Mouse (Mus musculus) embryonic facial prominence, embryonic 15.5 days (tissue): ENCODE data around the gene Trp53. TPM values are rescaled to one million over a fixed set of nuclear protein-coding genes. Genes with fewer than 3 reads are reported as not detected.
"Not testable (repeated sequence)": the region's sequence is repeated elsewhere in the genome, so short reads cannot be mapped to it uniquely, and the experiment has no call there.

Source experiments
- ATAC-seq: fragments of 200-750 bp; cut with Nextera tagmentation; 2 replicates; pipeline ENCODE4 v1.8.0; 2017; ENCODE audit warnings: low read depth, moderate TSS enrichment; ENCODE audit not compliant: insufficient number of reproducible peaks, low FRiP score, low TSS enrichment
- H3K27ac ChIP-seq: fragments of 300-500 bp; sonication (generic); replicated peaks from 2 replicates; pipeline ENCODE4 v1.5.1; 2015; ENCODE audit warnings: mild to moderate bottlenecking, inconsistent platforms
- H3K27me3 ChIP-seq: fragments of 300-500 bp; sonication (generic); 2 replicates; pipeline ENCODE4 v1.6.1; 2015; ENCODE audit warnings: inconsistent platforms
- H3K36me3 ChIP-seq: fragments of 300-500 bp; sonication (generic); 2 replicates; pipeline ENCODE4 v1.6.1; 2015; ENCODE audit warnings: mild to moderate bottlenecking, inconsistent platforms
- H3K4me1 ChIP-seq: fragments of 300-500 bp; sonication (generic); 2 replicates; pipeline ENCODE4 v1.6.1; 2015; ENCODE audit warnings: inconsistent platforms
- H3K4me2 ChIP-seq: fragments of 300-500 bp; sonication (generic); replicated peaks from 2 replicates; pipeline ENCODE4 v1.6.1; 2015; ENCODE audit warnings: mild to moderate bottlenecking, inconsistent platforms
- H3K4me3 ChIP-seq: fragments of 300-500 bp; sonication (generic); replicated peaks from 2 replicates; pipeline ENCODE4 v1.5.1; 2015; ENCODE audit warnings: mild to moderate bottlenecking, inconsistent platforms
- H3K9ac ChIP-seq: fragments of 300-500 bp; sonication (generic); 2 replicates; pipeline ENCODE4 v1.6.1; 2015; ENCODE audit warnings: inconsistent platforms
- H3K9me3 ChIP-seq: fragments of 300-500 bp; sonication (generic); replicated peaks from 2 replicates; pipeline ENCODE4 v1.6.1; 2016; ENCODE audit warnings: inconsistent platforms
- WGBS: fragments of 180-500 bp; shearing (Covaris S2); methylation state at CpG from one replicate; pipeline ENCODE4 v1.1.7; 2015; 5-methylcytosine and 5-hydroxymethylcytosine counted together
- polyA plus RNA-seq: library from polyadenylated mRNA; unstranded; fragments of >200 nt; fragmentation: Nextera tagmentation; extraction: Ambion mirVana; gene quantifications from 2 replicates; pipeline ENCODE4 v1.2.1, GENCODE M21; 2015

Trp53 gene
- 134 and 141 TPM in 2 replicates for polyA plus RNA-seq

DNA sequence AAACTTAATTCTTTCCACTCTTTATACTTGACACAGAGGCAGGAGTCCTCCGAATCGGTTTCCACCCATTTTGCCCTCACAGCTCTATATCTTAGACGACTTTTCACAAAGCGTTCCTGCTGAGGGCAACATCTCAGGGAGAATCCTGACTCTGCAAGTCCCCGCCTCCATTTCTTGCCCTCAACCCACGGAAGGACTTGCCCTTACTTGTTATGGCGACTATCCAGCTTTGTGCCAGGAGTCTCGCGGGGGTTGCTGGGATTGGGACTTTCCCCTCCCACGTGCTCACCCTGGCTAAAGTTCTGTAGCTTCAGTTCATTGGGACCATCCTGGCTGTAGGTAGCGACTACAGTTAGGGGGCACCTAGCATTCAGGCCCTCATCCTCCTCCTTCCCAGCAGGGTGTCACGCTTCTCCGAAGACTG is at the start of gene Trp53, which contains the start of gene Wrap53:
Gene Trp53 (plus strand): TSS at position 269 of the 424 bp plus-strand sequence.
Gene Wrap53 (minus strand): TSS at position 165 of the 424 bp plus-strand sequence.
- peak within 1 kb of the TSS; percentile 85 for H3K9ac ChIP-seq
- ATAC-seq, result peak; percentile 68
- H3K4me2 ChIP-seq, result peak within 1 kb of the TSS; percentile 78
- H3K36me3 ChIP-seq, result peaks cover 7% of the 10 kb centered on the region; the same call in 1 of the 2 replicates
- H3K27ac ChIP-seq, result peak within 1 kb of the TSS; percentile 96
- H3K4me3 ChIP-seq, result peak within 1 kb of the TSS; percentile 87
- under 1% methylated on average over 13 of the region's 13 CpGs for WGBS
- no peaks in the 10 kb centered on the region for H3K9me3 ChIP-seq
- peaks cover 35% of the 10 kb centered on the region for H3K4me1 ChIP-seq
- no peaks in the 10 kb centered on the region for H3K27me3 ChIP-seq

GRCm38 (mm10) chr11:69530755-69531154 is 49.4 kb upstream of the Trp53 start:
- not testable (repeated sequence) for H3K27me3 ChIP-seq, H3K9ac ChIP-seq, ATAC-seq, H3K36me3 ChIP-seq, H3K9me3 ChIP-seq, H3K27ac ChIP-seq, H3K4me2 ChIP-seq, H3K4me3 ChIP-seq
- 91% methylated on average over 6 of the region's 6 CpGs for WGBS
- peaks cover 13% of the 10 kb centered on the region for H3K4me1 ChIP-seq

DNA sequence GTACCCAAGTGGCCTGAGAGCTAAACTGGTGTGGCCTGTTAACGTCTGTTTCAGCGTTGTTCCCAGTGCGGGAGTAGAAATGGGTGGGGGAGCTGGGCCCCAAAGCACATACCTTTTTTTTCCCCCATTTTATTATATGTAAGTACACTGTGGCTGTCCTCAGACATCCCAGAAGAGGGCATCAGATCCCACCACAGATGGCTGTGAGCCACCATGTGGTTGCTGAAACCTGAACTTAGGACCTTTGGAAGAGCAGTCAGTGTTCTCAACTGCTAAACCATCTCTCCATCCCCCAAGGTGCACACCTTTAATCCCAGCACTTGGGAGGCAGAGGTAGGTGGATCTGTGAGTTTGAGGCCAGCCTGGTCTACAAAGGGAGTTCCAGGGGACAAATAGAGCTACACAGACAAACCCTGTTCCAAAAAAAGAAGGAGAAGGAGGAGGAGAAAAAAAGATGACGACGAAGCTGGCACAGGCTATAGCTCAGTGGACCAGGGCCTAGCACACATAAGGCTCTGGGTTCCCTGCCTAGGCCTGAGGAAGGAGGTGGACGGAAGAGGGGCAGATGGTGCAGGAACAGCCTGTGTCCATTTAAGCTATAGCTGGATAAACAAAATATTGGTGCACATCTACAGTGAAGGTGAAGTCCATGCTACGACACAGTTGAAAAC is 47.5 kb upstream of the Trp53 start:
- Histone ChIP-seq H3K4me3 (no peak overlapping the region), H3K9ac (no peak overlapping the region), H3K27ac (no peak overlapping the region), H3K27me3 (no peaks in the 10 kb centered on the region), H3K4me1 (peaks cover 9% of the 10 kb centered on the region), H3K9me3 (no peaks in the 10 kb centered on the region), H3K36me3 (no peaks in the 10 kb centered on the region), H3K4me2 (no peak overlapping the region)
- WGBS, result 77% methylated on average over 7 of the region's 7 CpGs
- ATAC-seq, result no peak

DNA sequence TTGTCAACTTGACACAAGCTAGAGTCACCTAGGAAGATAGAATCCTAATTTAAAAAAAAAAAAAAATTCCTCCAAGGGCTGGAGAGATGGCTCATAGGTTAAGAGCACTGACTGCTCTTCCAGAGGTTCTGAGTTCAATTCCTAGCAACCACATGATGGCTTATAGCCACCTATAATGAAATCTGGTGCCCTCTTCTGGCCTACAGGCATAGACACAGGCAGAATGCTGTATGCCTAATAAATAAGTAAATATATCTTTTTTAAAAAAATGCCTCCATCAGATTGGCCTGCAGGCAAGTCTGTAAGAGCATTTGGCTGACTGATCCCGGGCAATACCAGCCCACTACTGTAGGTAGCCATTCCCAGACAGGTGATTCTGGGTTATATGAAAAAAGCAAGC is 45.2 kb upstream of the Trp53 start:
- 73% methylated on average over 1 of the region's 1 CpGs for WGBS
- no peak for ATAC-seq
- Histone ChIP-seq H3K27ac (no peak overlapping the region), H3K4me2 (no peak overlapping the region), H3K27me3 (no peaks in the 10 kb centered on the region), H3K4me1 (0 out of 2 replicates have a peak, but pooled peaks cover 4% of the 10 kb centered on the region), H3K9me3 (no peaks in the 10 kb centered on the region), H3K36me3 (no peaks in the 10 kb centered on the region), H3K4me3 (no peak overlapping the region), H3K9ac (no peak overlapping the region)

DNA sequence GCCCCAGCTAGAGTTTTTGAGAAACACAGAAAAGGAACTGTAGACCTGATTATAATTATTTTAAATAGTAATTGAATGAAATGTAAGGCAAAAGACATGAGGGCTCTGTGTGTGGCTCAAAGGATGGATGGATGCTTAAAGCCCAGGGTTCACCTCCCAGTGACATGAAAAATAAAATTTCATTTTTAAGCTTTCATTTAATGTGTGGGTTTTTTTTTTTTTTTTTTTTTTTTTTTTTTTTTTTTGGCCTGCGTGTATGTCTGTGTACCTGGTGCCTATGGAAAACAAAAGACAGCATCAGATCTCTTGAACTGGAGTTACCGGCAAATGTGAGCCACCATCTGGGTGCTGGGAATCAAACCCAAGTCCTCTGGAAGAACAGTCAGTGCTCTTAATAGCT is 39.5 kb upstream of the Trp53 start:
- H3K4me1 ChIP-seq, result 0 out of 2 replicates have a peak, but pooled peaks cover 4% of the 10 kb centered on the region
- no peak overlapping the region for H3K4me3 ChIP-seq
- WGBS, result 89% methylated on average over 2 of the region's 2 CpGs
- H3K4me2 ChIP-seq, result no peak overlapping the region
- no peak for ATAC-seq
- H3K36me3 ChIP-seq, result no peaks in the 10 kb centered on the region
- no peaks in the 10 kb centered on the region for H3K9me3 ChIP-seq
- H3K9ac ChIP-seq, result no peak overlapping the region
- no peak overlapping the region for H3K27ac ChIP-seq
- H3K27me3 ChIP-seq, result no peaks in the 10 kb centered on the region

DNA sequence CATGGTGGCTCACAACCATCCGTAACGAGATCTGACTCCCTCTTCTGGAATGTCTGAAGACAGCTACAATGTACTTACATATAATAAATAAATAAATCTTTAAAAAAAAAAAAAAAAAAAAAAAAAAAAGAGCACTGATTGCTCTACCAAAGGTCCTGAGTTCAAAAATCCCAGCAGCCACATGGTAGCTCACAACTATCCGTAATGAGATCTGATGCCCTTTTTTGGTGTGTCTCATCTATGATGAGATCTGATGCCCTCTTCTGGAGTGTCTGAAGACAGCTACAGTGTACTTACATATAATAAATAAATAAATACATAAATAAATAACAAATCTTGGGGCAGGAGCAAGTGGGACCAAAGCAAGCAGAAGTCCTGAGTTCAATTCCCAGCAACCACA is 38.4 kb upstream of the Trp53 start:
- 0 out of 2 replicates have a peak, but pooled peaks cover 10% of the 10 kb centered on the region for H3K4me1 ChIP-seq
- H3K4me3 ChIP-seq, H3K27me3 ChIP-seq, H3K9me3 ChIP-seq, ATAC-seq, H3K4me2 ChIP-seq, H3K27ac ChIP-seq, H3K9ac ChIP-seq, H3K36me3 ChIP-seq: not testable (repeated sequence)
- WGBS, result 67% methylated on average over 1 of the region's 3 CpGs

DNA sequence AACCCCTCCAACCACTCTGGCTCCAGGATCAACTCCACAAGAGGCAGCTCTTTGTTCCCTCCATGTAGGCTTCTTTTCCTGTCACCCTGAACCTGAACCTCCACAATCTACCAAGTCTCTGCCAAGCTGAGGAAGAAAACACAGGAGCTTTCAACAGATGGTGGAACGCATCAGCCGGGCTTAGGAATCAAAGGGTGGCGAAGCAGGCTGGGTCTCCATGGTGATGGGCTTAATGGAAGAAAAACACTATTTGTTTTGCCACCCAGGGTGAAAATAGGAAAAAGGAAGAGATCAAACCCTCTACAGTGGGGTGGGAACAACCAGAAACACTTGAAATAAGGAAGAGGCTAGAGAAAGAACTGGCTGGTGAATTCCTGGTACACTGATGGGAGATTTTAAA is 36.6 kb upstream of the Trp53 start:
- no peak for ATAC-seq
- WGBS, result 42% methylated on average over 3 of the region's 3 CpGs

DNA sequence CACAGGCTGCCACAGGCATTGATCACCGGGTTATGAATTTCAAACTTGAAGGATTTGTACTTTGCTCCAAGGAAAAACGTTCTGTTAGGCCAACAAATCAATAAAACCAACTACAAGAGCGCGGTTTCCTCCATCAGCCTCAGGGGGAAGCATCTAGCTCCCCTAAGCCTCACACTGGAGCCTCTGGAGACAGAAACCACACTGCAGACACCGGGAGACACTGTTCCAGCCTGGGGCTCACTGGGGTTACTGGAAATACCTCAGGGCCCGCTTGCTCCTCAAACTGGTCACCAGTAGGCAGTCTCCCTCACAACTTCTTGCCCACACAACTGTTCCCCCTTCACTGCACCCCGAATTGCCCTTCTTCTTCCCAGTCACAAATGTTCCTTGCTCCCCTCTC is 34.2 kb upstream of the Trp53 start:
- peak overlapping the region; percentile 90 for H3K4me2 ChIP-seq
- 0 out of 2 replicates have a peak overlapping the region, but pooled peaks have one; percentile 48 for H3K9ac ChIP-seq
- 13% methylated on average over 7 of the region's 7 CpGs for WGBS
- H3K4me3 ChIP-seq, result peak overlapping the region; percentile 60
- H3K27me3 ChIP-seq, result no peaks in the 10 kb centered on the region
- no peaks in the 10 kb centered on the region for H3K36me3 ChIP-seq
- no peak for ATAC-seq
- H3K27ac ChIP-seq, result peak overlapping the region; percentile 92
- peaks cover 16% of the 10 kb centered on the region for H3K4me1 ChIP-seq
- H3K9me3 ChIP-seq, result no peaks in the 10 kb centered on the region

More for the DNA sequence above, 36.6 kb upstream of the Trp53 start:
- Histone ChIP-seq H3K9ac (no peak overlapping the region), H3K27ac (no peak overlapping the region), H3K4me3 (no peak overlapping the region), H3K36me3 (no peaks in the 10 kb centered on the region), H3K4me1 (peaks cover 16% of the 10 kb centered on the region), H3K4me2 (no peak overlapping the region), H3K9me3 (no peaks in the 10 kb centered on the region), H3K27me3 (no peaks in the 10 kb centered on the region)

DNA sequence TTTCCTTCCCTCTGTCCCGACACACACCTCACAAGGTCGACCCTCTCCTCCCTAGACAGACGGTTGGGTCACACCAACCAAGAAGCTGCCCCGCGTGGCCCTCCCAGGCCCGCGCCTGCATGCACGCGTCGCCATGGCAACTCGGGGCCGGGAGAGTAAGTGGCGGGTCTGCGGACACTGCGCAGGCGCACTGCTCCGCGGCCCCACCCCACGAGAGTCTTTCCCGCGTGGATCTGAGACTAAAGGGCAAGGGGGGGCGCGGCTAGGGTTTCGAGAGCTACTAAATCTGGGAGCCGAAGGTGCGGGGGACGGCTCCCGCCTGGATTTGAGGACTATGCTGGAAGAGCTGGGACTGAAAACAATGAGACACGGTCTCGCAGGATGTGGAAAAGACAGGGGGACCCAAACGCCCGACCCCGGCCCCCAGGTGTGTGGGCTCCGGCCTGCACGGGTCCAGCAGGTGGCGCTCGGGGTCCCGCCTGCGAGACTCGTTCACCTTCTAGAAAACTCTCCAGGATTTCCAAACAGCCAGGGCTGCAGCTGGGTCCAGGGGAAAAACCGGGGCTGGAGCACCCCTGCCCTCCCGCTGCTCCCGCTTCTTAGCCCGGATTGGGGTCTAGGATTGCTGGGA is 33.6 kb upstream of the Trp53 start:
- Histone ChIP-seq H3K27me3 (no peaks in the 10 kb centered on the region), H3K36me3 (no peaks in the 10 kb centered on the region), H3K27ac (peak overlapping the region; percentile 92), H3K4me2 (peak overlapping the region; percentile 90), H3K4me3 (peak overlapping the region; percentile 60), H3K4me1 (peaks cover 16% of the 10 kb centered on the region), H3K9ac (peak overlapping the region; percentile 48), H3K9me3 (no peaks in the 10 kb centered on the region)
- under 1% methylated on average over 44 of the region's 44 CpGs for WGBS
- peak; percentile 79 for ATAC-seq

DNA sequence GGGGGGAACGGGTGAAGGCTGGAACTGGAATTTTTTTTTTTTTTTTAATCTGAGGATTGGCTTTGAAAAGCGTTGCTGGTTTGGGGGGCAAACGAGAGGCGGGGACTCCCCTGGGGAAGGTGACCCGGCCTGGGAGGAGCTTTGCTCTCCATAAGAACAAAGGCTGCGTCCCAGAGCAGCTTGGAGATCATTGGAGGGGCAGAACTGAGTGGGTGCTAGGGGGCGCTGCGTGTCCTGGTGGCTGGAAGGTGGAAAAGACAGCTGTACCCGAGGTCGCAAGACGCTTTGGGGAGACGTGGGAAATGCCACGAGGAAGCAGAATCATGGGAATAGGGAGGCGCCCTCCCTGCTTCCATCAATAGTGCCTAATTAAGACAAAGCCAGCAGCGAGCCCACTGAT is 33.1 kb upstream of the Trp53 start:
- ATAC-seq, result no peak
- WGBS, result 2% methylated on average over 15 of the region's 15 CpGs
- H3K36me3 ChIP-seq, result no peaks in the 10 kb centered on the region
- H3K27ac ChIP-seq, result peak overlapping the region; percentile 92
- no peaks in the 10 kb centered on the region for H3K9me3 ChIP-seq
- H3K9ac ChIP-seq, result peak overlapping the region; percentile 48
- H3K27me3 ChIP-seq, result no peaks in the 10 kb centered on the region
- H3K4me1 ChIP-seq, result peaks cover 16% of the 10 kb centered on the region
- peak overlapping the region; percentile 60 for H3K4me3 ChIP-seq
- H3K4me2 ChIP-seq, result peak overlapping the region; percentile 90

- Histone ChIP-seq H3K4me1 (peaks cover 23% of the 10 kb centered on the region), H3K9ac (no peak within 1 kb of the TSS), H3K36me3 (no peaks in the 10 kb centered on the region), H3K4me3 (no peak within 1 kb of the TSS), H3K27me3 (no peaks in the 10 kb centered on the region), H3K27ac (no peak within 1 kb of the TSS), H3K4me2 (no peak within 1 kb of the TSS), H3K9me3 (no peaks in the 10 kb centered on the region)
- WGBS, result 36% methylated on average over 12 of the region's 12 CpGs
- no peak for ATAC-seq
Measured at GRCm38 (mm10) chr11:69549060-69549656, 31.0 kb upstream of the Trp53 start, which contains the start of gene Dnah2. Dnah2 (minus strand) TSS chr11:69549110.
